Mouse (Mus musculus) CD4-positive, CD25-positive, alpha-beta regulatory T cell, adult 2 months (primary cell): Measurements from ENCODE around the gene Hspb8.
A peak's percentile ranks its signal among the peaks of the same experiment; 100 is the strongest.

Experiments used
- DNase-seq: peaks from one replicate; pipeline ENCODE4 v3.0.0-alpha.2; 2012; ENCODE audit warnings: low read depth, low spot score

Gene Hspb8

GRCm38 (mm10) chr5:116422699-116423201, at the start of gene Hspb8:
Gene Hspb8 (minus strand): TSS chr5:116422864.
- no peak for DNase-seq

- peak; percentile 2 for DNase-seq
Measured at GRCm38 (mm10) chr5:116461354-116462042, 38.8 kb upstream of the Hspb8 start.

GRCm38 (mm10) chr5:116459970-116460369, 37.3 kb upstream of the Hspb8 start:
- DNase-seq = no peak

GRCm38 (mm10) chr5:116457791-116458190, 35.1 kb upstream of the Hspb8 start:
- no peak for DNase-seq

GRCm38 (mm10) chr5:116456796-116457515, 34.3 kb upstream of the Hspb8 start:
- no peak for DNase-seq

GRCm38 (mm10) chr5:116453401-116453851, 30.8 kb upstream of the Hspb8 start:
- no peak for DNase-seq

GRCm38 (mm10) chr5:116450901-116451300, 28.2 kb upstream of the Hspb8 start:
- no peak for DNase-seq

GRCm38 (mm10) chr5:116449522-116450225, 27.0 kb upstream of the Hspb8 start:
- no peak for DNase-seq

- no peak for DNase-seq
Measured at GRCm38 (mm10) chr5:116448409-116449191, 25.9 kb upstream of the Hspb8 start.

GRCm38 (mm10) chr5:116447821-116448350, 25.2 kb upstream of the Hspb8 start:
- no peak for DNase-seq

GRCm38 (mm10) chr5:116446552-116446951, 23.9 kb upstream of the Hspb8 start:
- no peak for DNase-seq

- no peak for DNase-seq
Measured at GRCm38 (mm10) chr5:116445634-116446367, 23.1 kb upstream of the Hspb8 start.

GRCm38 (mm10) chr5:116444517-116444916, 21.9 kb upstream of the Hspb8 start:
- no peak for DNase-seq

GRCm38 (mm10) chr5:116443459-116443940, 20.8 kb upstream of the Hspb8 start:
- DNase-seq = no peak

GRCm38 (mm10) chr5:116442697-116443458, 20.2 kb upstream of the Hspb8 start:
- DNase-seq = no peak

GRCm38 (mm10) chr5:116440251-116440650, 17.6 kb upstream of the Hspb8 start:
- no peak for DNase-seq

GRCm38 (mm10) chr5:116438328-116438727, 15.7 kb upstream of the Hspb8 start:
- no peak for DNase-seq

- no peak for DNase-seq
Measured at GRCm38 (mm10) chr5:116436117-116436516, 13.5 kb upstream of the Hspb8 start.
